Mouse (Mus musculus): ENCODE data around the gene Aim2.

- TF ChIP-seq CTCF (IDR thresholded peaks at IDR 0.05; ENCODE audit: extremely low read depth, insufficient read depth, insufficient read length, insufficient replicate concordance) (no peak), POLR2A (IDR thresholded peaks at IDR 0.05; ENCODE audit: low read depth, low read length) (no peak)
Observed at GRCm38 (mm10) chr1:173348527-173348926, 2.2 kb upstream of the Aim2 start.

Data from spleen, adult 2 months (tissue).